Mouse (Mus musculus) ovary, postnatal 10 days (tissue): Measurements from ENCODE around the gene Cmtr1.

Source experiments
- DNase-seq: peaks from one replicate; pipeline ENCODE4 v3.0.0; 2022; ENCODE audit warnings: low spot score

Gene Cmtr1

DNA sequence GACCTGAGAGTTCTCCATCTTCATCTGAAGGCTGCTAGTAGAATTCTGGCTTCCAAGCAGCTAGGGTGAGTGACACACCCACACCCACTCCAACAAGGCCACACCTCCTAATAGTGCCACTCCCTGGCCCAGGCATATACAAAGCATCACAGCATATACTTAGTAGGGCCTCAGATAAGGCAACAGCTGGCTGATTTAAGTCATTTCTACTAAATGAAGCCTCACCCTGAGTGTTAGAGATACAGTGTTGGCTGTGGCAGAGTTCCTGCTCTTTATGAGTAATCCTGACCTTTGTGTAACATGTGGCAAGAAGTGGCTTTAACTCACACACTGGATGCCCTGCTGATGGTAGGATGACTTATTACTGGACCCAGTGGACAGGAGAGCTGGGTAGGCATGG is 9.5 kb downstream of the Cmtr1 start:
- no peak for DNase-seq

DNA sequence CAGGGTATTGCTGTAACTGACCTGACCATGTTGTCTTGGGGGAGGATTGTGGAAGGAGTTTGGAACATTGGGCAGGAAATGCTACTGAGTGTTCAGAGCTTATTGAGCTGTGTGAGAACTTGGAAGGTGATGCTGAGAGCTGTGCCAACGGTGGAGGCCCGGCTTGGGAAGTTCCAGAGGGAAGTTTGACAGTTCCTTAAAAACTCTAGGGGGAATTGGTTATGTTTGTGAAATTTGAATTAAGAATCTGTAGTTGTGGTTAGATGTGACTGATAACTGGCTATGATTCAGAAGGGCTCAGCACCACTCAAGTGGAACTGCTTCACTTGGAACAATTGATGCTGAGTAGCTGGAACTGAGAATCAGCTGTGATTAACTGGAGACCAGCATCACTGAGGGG is 10.6 kb downstream of the Cmtr1 start:
- DNase-seq = no peak

DNA sequence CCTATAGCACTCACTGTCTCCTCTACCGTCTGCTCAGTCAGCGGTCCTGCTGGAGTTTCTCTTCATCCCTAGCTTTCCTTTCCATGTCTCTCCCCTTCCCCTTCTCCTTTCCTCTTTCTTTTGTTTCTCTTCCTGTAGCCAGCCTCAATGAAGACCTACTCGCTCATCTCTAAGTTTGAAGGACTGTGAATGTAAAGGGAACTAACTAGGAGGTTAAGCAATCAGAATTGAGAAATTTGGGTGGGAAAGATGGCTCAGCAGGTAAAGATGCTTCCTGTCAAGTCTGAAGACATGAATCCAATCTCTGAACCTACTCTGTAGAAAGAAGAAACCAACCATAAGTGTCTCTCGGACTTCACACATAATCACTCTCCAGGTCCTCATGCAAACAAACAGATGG is 12.9 kb downstream of the Cmtr1 start:
- DNase-seq = no peak

DNA sequence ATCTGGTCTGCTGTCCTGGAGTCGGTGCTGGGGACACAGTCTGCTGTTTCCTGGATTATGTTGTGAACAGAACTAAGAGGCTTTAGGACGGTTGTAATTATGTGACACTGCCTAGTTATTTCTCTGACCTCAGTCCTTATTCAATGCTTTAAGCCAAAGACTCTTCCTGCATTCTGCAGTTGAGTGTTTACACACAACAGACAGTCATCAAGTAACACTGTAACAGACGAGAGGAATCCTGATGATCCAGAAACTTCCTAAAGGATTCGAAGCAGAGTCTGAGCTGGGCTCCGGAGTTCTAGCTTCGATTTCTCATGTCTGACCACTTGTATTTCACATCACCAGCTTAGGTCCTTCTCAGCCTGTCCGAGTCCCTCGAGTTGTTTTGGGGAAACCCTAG is 18.1 kb downstream of the Cmtr1 start:
- no peak for DNase-seq

DNA sequence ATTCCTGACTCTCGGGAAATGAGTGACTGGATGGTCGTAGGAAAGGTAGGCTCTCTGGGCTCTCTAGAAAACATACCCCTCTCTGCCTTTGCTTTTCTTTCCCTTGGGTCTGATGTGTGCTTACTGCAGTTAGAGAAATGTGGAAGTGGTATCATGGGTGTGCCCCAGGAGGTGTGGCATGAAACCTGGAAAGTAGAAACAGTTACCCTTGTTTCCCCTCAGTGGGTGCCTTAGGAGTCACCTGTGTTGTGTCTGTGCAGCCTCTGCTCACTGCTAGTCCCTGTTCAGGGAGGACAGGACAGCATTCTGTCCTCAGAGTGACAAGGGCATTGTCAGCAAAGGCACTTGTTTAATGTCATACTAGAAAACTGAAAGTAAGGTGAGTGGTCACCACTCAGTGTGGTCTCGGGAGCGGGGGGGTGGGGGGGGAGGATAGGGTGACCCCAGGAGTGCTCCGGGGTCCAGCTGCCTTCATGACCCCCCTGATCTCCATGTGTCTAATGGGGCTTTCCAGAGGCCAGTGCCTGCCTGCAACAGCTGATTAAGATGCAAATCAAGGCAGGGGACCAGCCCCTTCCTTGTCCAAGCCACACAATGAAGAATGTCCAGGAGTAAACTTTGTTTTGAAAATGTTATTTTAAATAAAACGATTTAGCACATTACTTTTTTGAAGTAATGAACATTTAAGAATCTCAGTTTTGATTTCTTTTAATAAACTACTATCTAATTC is 18.8 kb downstream of the Cmtr1 start:
- DNase-seq = no peak

DNA sequence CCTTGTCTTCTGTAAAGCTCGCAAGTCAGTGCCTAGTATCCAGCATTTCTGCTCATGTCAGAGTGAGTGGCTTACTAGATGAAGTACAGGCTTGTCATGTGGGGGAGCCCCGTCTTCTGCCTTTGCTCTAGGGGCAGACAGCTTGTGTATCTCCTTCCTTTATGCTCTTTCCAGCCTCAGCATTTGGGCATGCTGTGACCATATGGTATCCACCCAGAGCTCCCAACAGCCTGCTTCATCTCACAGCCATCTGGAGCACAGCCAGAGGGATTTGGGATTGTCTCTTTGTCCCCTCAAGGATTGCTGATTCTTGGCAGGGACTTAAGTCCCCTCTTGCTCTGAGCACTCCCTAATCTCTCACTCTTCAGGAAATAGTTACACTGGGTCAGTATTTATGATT is 19.8 kb downstream of the Cmtr1 start:
- no peak for DNase-seq

DNA sequence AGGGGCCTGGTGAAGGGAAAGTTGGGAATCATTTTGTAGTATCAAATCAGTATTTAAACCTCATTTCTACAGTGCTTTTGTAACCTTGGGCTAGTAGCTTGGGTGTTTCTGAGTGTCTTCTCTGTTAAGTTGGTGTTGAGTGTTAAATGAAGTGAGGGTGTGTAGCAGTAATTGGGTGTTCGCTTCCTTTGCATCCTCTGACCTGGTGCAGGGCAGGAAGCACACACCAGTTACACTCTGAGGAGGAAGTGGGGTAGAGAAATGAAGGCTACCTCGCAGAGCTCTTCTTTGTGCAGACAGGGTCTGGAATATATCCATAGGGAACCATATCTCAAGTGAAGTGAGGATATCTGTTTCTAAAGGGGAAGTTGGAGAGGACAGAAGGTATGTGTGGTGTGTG is 20.5 kb downstream of the Cmtr1 start:
- no peak for DNase-seq

DNA sequence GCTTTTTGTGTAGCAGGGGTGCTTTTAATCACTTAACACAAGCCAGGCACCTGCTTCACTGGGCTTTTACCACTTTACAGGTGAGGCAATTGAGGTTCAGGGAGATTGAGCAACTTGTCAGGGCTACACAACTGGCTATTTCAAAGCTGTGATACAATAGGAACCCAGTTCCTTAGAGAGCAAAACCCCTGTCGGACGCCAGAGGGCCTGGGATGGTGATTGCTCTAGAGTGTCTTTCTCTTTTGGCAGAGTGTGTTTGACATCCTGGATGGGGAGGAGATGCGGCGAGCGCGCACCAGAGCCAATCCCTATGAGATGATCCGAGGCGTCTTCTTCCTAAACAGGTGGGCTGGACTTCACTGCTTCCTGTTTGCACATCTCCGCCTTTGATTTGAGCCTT is 21.3 kb downstream of the Cmtr1 start:
- DNase-seq = no peak

DNA sequence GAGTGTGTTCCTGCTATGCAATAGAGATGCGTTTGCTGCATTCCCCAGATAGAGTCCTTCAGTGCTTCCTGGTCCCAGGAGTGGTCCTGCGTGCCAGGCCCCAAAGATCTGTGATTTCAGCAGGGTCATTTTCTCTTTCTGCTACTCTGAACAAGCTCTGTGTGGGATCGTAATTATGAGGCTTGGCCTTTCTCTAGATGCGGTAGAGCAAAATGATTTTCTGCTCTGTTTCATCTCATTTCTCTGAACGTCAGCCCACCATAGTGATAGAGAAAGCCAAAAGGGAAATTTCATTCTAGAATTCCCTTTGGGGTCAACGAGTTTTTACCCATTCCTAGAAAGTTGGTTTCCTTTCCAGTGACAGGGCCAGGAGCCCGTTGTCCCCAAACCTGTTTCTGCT is 21.9 kb downstream of the Cmtr1 start:
- no peak for DNase-seq

DNA sequence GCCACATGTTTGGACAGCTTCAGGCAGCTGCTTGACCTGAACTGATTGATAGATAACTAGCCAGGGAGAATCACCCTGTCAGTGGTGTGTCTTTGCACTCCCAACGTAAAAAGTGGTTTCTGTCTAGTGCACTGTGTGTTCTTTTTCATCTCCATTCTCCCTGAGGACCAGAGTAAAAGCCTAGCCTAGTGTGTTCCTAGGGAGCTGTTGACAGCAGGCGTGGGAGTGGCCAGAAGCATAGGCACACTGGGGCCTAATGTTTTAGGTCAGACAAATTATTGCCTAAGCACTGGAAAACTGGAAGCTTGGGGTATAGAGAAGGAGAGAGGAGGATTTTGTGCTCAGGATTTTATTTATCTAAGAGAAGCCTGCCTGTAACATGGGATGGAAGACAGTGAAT is 22.7 kb downstream of the Cmtr1 start:
- DNase-seq = no peak

DNA sequence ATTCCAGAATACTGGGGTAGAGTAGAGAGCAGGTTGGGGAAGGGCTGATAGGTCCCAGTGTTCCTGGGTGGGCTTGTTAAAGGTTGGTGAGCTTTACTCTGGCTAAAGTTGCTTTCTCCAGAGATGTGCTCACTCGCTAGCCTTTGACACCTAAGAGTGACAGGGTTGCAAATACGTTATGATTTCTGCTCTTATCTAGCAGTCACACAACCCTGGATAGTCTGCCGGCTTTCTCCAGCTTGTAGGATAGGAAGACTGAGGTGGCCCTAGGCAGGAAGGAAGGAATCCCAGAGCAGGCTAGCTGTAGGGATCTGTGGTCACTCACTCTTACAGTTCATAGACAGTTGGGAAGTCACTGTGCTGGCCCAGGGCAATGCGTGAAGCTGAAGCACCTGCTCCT is 23.9 kb downstream of the Cmtr1 start:
- no peak for DNase-seq

DNA sequence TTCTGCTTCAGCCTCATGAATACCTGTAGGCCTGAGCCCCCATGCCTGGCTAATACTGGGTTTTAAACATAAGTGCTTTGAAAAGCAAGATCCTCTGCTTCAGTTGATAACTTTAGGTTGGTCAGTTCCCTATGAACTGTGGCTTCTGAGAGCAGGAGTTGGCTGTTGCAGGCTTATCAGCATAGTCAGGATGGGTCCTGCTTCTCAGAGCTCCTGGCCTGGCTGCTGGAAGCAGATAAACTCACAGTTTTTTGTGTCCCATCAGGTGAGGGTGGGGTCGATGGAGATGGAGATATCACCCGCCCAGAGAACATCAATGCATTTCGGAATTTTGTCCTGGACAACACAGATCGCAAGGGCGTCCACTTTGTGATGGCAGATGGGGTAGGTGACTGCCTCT is 26.4 kb downstream of the Cmtr1 start:
- no peak for DNase-seq

DNA sequence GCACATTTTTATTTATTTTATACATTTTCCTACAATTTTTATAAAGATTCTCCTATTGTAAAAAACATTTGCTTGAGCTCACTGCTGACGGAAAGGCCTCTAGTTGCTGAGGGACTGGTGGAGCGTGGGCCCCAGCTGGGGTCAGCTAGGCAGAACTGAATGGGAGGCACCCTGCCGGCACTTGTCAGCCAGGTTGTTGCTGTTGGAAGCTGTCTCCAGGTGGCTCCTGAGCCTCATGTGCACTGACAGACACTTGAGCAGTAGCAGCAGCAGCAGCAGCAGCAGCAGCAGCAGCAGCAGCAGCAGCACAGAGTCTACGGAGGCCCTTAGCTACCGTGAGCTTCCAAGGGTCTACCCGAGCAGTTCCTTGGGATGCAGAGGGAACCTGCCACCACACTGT is 27.0 kb downstream of the Cmtr1 start:
- no peak for DNase-seq

DNA sequence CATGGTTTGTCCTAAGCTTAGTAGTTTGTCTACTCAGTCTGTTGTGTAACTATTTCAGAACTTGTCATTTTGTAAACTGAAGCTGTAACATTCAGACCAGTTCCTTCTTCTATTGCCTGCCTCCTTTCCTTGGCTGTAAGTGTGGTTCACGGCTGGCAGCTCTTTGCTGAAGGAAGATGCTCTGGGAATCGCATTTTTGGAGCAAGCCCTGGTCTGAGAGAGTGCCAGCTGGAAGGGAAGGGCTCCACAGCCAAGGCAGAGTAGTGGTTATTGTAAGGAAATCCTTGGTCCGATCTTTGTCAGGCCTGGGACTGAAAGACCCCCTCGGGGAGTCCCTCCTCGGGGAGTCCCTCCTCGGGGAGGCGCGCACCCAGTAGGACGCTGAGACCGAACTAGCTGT is 28.2 kb downstream of the Cmtr1 start:
- no peak for DNase-seq

DNA sequence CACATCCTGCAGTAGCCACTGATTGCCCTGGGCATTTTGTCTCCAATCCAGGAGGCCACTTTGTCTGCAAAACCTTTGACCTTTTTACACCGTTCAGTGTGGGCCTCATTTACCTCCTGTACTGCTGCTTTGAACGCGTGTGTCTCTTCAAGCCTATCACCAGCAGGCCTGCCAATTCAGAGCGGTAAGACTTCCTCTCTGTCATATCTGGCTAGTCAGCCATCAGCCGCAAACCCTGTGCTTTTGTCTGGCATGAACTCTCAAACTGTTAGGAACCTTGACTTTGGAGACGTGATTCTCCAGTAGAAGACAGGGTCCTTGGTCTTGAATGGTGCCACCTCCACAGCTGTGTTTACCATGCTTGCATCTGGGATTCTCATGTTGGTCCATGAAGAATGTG is 29.9 kb downstream of the Cmtr1 start:
- DNase-seq = no peak

DNA sequence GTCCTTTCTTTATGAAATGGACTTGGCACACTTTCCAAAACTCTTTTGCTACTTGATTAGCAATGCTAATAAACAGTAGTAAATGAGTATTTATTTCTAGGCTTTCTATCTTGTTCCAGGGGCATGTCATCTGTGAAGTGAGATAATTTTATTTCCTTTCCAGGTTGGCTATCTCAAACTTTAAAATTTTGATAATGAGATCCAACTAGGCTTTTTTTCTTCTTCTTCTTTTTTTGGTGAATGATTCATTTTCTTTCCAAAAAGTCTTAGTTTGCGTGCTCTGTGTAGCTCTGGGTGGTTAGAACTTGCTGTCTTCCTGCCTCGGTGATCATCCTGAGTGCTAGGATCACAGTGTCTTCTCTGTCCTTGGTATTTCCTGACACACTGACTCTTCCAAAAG is 32.4 kb downstream of the Cmtr1 start:
- no peak for DNase-seq

DNA sequence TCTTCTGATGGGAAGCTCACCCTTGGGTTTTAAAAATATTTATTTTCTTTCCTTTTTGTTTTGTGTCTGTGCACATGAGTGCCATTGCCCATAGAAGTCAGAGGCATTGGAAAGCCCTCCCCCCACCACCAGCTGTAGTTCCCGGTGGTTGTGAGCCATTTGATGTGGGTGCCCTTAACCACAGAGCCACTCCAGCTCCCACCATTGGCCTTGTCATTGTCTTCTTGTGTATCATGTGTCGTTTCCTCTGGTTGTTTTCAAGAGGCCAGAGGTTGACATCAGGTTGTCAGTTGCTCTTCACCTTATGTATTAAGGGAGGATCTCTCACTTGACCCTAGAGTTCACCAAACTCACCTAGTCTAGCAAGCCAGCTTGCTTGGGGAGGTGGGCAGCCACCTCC is 33.2 kb downstream of the Cmtr1 start:
- no peak for DNase-seq

DNA sequence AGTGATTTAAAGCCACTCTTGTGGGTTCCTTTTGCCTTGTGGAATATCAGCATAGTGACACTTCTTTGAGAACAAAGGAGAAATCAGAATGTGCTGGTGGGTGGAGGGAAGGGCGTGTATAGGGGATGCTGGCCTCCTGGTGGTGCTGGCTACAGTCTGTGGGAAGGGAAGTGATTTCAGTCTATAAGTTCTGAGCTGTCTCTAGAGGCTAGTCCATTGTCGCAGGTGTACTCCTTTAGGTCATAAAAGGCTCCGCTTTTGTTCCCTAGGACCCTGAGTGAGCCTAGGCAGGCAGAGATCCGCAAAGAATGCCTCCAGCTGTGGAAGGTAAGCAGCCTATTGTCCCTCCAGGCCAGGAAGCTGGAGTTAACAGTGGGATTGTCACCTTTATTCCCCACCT is 34.1 kb downstream of the Cmtr1 start:
- no peak for DNase-seq

DNA sequence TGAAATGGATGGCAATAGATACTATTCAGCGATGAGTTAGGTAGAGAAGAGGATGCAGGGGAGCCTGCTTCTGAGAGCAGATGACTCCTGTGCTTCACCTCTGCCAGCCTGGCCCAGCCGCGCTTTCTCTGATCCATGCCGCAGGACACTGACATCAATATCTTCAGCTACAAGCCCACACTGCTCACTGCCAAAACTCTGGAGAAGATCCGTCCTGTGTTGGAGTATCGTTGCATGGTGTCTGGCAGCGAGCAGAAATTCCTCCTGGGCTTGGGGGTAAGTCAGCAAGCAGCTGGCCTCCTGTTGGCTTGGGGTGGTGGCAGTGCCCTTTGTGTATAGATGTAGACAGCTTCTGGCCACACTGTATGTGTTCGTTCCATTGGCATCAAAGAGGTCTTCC is 36.5 kb downstream of the Cmtr1 start:
- no peak for DNase-seq

DNA sequence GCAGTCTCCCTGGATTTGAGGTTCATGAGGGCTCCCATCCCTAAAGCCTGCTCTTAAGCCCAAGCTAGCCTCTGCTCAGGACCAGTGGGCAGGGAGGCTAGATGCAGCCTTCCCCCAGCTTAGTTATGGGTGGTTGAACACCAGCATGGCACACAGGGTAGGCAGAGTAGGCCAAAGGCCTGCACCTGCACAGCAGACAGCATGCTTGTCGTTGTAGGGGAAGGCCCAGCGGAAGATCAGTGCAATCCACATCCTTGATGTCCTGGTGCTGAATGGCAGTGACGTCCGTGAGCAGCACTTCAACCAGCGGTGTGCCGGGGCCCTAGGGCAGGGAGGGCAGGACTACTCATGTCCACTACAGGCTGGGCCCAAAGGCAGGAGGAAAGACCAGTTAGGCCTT is 38.0 kb downstream of the Cmtr1 start:
- DNase-seq = no peak

DNA sequence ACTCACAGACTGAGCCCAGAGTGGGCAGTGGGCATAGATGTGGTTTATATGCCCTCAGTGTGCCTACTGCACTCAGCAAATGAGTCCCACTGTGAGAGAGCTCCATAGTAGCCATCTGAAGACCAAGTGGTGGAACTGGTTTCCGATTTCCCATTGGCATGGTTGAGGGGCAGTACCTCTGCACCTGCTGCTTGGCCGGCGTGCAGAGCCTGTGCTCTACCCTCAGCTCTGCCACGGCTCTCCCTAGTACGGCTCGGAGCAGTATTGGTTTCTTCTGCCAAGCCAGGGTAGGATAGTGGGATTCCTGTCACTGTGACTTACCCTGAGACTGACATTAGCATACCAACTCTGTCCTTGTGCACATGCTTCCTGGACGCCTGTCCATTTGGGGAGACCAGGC is 40.2 kb downstream of the Cmtr1 start:
- DNase-seq = no peak

DNA sequence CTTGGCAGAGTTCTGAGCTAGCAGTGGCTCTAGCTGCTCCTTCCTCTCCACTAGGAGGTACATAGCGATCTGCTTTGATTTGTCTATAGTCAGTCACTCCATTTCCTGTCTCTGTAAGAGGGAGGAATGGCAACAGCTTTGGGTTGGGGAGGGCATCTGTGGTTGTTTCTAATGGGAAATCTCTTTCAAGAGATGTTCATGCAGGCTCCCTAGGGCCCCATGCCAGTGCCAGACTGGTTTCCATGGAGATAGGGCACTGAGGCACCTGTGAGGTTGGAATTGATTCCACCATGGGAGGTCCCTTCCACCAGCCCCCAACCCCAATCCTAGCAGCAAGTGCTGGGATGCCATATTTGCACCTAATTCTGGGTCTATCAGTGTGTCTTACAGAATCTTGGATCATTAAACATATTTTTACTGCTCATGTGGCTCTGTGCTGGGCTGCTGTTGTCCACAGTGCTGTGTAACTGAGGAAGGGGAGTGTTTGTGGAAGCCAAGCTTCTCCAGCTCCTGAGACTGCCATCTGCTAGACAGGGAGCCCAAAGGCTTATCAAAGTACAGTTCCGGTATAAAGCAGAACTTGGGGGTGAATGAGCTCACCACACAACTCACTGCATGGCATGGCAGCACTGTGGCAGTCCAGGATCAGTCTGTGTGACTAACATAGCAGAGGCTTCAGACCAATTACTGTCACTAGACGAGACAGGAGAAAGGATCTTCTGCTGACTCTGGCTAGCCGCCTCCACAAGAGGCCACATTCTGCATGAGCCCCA is 42.7 kb downstream of the Cmtr1 start:
- no peak for DNase-seq

DNA sequence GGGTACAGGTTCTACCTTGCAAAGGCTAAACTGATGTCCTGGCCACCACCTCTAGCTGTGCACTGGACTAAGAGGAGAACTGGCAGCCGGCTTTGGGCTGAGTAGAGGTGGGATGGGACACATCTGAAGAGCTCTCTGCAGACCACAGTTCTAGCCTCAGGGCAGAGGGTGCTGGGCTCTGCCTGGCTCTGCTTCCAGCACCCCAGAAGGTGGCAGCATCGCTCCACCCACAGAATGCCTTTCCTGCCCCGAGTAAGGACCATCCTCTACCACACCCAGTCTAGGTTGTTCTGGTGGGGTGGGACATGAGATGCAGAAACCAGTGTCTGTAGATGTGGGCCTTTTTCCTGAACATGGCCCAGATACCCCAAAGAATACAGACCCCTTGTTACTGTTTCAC is 44.4 kb downstream of the Cmtr1 start:
- DNase-seq = no peak

DNA sequence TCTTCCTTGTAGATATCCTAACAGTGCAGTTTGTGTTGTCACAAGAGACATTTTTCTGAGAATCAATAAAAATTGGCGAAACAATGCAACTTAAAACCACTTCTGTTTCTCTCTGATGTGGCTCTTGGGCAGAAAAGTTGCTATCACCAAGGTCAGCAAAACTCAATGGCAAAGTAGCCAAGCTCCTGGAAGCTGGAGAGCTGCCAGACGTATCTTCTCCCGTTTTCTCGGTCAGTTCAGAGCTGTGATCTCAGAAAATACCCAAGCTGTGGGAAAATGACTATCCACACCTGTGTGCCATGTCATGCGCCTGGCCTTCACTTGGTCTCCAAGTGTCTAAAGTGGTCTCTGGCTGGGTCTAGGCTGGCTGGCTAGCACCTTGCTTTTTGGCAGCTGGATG is 45.5 kb downstream of the Cmtr1 start:
- DNase-seq = no peak
